8 mouse cellular contexts compared by ENCODE assay signal in the genomic region with DNA sequence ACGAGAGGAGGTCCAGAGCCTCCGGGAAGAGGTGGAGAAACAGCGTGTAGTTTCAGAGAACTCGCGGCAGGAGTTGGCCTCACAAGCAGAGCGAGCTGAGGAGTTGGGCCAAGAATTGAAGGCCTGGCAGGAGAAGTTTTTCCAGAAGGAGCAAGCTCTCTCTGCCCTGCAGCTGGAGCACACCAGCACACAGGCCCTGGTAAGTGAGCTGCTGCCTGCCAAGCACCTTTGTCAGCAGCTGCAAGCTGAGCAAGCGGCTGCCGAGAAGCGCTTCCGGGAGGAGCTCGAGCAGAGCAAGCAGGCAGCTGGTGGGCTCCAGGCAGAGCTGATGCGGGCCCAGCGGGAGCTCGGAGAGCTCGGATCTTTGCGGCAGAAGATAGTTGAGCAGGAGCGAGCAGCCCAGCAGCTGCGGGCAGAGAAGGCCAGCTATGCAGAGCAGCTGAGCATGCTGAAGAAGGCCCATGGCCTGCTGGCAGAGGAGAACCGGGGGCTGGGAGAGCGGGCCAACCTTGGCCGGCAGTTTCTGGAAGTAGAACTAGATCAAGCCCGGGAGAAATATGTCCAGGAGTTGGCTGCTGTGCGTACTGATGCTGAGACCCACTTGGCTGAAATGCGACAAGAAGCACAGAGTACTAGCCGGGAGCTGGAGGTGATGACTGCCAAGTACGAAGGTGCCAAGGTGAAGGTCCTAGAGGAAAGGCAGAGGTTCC. TPM values are rescaled to one million over a fixed set of nuclear protein-coding genes. Genes with fewer than 3 reads are reported as not detected.
DNase-seq lines count a peak whose midpoint lies in the region; ATAC-seq and TF ChIP-seq lines count a peak whose summit lies in the region.

No protein-coding gene starts in this region.

- H3K27me3 ChIP-seq in stomach, postnatal 0 days (ENCODE audit: control insufficient read depth, insufficient read depth, low read length) = no peaks in the 10 kb centered on the region

- H3K27ac ChIP-seq in stomach, postnatal 0 days (replicated peaks) = peak overlapping the region; percentile 49

- WGBS in stomach, postnatal 0 days = 80% methylated on average over 26 of the region's 26 CpGs

- peak; percentile 32 for ATAC-seq in frontal cortex, adult (ENCODE audit: low TSS enrichment)
- ATAC-seq in stomach, postnatal 0 days (ENCODE audit: low FRiP score, low TSS enrichment) = peak; percentile 39; the same call in 1 of the 2 replicates

- TF ChIP-seq EP300 in stomach, postnatal 0 days (optimal IDR thresholded peaks at IDR 0.05) = no peak

- no peak overlapping the region for H3K4me2 ChIP-seq in stomach, postnatal 0 days (replicated peaks; ENCODE audit: low read depth)

- H3K4me3 ChIP-seq in stomach, postnatal 0 days (ENCODE audit: low read depth, low read length) = no peak overlapping the region

- no peak overlapping the region for H3K9ac ChIP-seq in stomach, postnatal 0 days (ENCODE audit: low read length)

- H3K36me3 ChIP-seq in stomach, postnatal 0 days (ENCODE audit: control insufficient read depth, insufficient read depth, low read length) = peaks cover 46% of the 10 kb centered on the region

- no peaks in the 10 kb centered on the region for H3K4me1 ChIP-seq in stomach, postnatal 0 days (replicated peaks; ENCODE audit: control insufficient read depth, insufficient read depth)

- no peak for TF ChIP-seq CTCF in stomach, postnatal 0 days (IDR thresholded peaks at IDR 0.05; ENCODE audit: low read depth)

- H3K9me3 ChIP-seq in stomach, postnatal 0 days (ENCODE audit: control insufficient read depth, low read length) = no peaks in the 10 kb centered on the region

- DNase-seq in frontal cortex, postnatal 14 days (ENCODE audit: low spot score in 2 of 2) = no peak
- peak; percentile 31 for DNase-seq in right cerebral cortex, postnatal 14 days
- DNase-seq in right cerebral cortex, adult 2 months (ENCODE audit: low spot score in 2 of 2) = no peak
- DNase-seq in heart, adult 9 months (ENCODE audit: low spot score in 2 of 2) = peak; percentile 58 to 65
- DNase-seq in stomach, postnatal 0 days (ENCODE audit: low spot score) = no peak
- no peak for DNase-seq in kidney, adult 8-10 months
- no peak for DNase-seq in liver

RNA-seq across cellular contexts. Expression of a gene that starts 17.4 kb away (rescaled TPM):
- 0.99 and 1.2 TPM in 2 replicates for polyA plus RNA-seq in stomach, postnatal 0 days (2015; fragmentation: Nextera tagmentation; extraction: Ambion mirVana)

Comparison
In these comparisons a context has a peak if more than half of its experiments do, and no peak if none do; other contexts are left out.
1. DNase-seq: peak in right cerebral cortex, postnatal 14 days (single experiment) and heart, adult 9 months (2 of 2); none in frontal cortex, postnatal 14 days (0 of 2), right cerebral cortex, adult 2 months (0 of 2), stomach, postnatal 0 days (single experiment), kidney, adult 8-10 months (0 of 2) and liver (single experiment).